Mouse (Mus musculus) layer of hippocampus, adult 2 months (tissue): ENCODE data around the gene Mecom. TPM values are rescaled to one million over a fixed set of nuclear protein-coding genes. Genes with fewer than 3 reads are reported as not detected.
A peak's percentile ranks its signal among the peaks of the same experiment; 100 is the strongest.

ENCODE experiments used
- DNase-seq, 2 experiments: peaks; one replicate each; pipeline ENCODE4 v3.0.0; 2022; ENCODE audit warnings: low spot score in 2 of 2
- H3K27ac ChIP-seq: fragments of 200-600 bp; 2 replicates; pipeline ENCODE4 v1.8.1; 2022
- H3K4me3 ChIP-seq: fragments of 200-600 bp; 2 replicates; pipeline ENCODE4 v1.8.1; 2022; ENCODE audit warnings: mild to moderate bottlenecking
- CTCF ChIP-seq: fragments of 200-600 bp; conservative IDR thresholded peaks from 2 replicates; pipeline ENCODE4 v1.8.1; 2022; ENCODE audit warnings: antibody characterized with exemption, mild to moderate bottlenecking, moderate library complexity
- total RNA-seq, 2 experiments: library from RNA; stranded (reverse); gene quantifications; 2 replicates each; pipeline ENCODE4 v1.2.3; 2021

Gene Mecom
- total RNA-seq, 2 experiments from 2014 or later, result 3.3 to 3.5 TPM

DNA sequence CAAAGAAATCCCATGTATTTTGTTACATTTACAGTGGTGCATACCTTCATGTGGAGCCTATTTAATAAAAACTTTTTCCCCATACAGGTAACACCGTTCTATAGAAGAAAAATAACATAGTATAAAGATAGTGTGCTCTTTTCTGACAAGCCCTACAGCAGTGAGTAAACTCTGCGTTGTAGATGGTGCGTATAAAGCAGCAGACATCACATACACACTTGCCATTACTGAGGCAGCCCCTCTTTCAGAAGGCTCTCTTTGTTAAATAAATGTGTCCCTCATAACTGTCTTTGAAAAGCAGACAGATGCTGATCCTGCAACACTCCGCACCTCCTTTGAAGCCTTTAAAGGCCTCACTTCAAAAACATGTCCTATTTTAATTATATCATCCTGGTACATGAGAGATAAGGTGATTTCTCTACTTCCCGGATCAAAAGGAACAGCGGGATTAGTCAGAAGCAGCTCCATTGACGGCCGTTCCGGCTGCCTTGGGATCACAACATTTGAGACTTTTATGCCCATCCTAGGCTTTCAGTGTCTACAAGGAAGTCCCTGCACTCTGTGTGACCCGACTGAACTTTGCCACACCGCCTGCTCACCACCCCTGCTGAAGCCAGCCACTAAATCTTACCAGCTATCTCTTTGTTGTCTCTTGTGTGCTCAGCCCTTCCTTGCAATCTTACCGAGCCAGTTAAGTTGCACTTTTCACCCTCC lies 355.4 kb downstream of the Mecom start:
- Histone ChIP-seq H3K4me3 (no peak overlapping the region), H3K27ac (no peak overlapping the region)
- no peak for TF ChIP-seq CTCF
- no peak for DNase-seq

DNA sequence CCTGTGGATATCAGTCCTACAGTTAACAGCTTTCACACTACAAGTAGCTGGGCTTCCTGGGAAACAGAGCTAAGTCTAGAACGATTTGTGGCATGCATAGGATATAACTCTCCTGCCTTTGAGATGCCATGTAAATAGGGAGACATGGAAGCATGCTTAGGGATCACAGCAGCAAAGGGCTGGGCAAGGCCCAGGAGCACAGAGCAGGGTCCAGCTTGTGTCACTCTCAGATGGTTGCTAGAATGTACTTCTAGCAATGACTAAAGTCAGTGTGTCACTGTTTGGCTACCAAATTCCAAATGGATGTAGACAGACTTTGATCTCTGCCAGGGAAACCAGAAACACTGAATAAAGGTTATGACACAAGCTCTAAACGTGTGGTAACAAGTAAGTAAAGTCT lies 358.5 kb downstream of the Mecom start:
- Histone ChIP-seq H3K27ac (no peak overlapping the region), H3K4me3 (no peak overlapping the region)
- DNase-seq, result no peak
- TF ChIP-seq CTCF, result no peak

DNA sequence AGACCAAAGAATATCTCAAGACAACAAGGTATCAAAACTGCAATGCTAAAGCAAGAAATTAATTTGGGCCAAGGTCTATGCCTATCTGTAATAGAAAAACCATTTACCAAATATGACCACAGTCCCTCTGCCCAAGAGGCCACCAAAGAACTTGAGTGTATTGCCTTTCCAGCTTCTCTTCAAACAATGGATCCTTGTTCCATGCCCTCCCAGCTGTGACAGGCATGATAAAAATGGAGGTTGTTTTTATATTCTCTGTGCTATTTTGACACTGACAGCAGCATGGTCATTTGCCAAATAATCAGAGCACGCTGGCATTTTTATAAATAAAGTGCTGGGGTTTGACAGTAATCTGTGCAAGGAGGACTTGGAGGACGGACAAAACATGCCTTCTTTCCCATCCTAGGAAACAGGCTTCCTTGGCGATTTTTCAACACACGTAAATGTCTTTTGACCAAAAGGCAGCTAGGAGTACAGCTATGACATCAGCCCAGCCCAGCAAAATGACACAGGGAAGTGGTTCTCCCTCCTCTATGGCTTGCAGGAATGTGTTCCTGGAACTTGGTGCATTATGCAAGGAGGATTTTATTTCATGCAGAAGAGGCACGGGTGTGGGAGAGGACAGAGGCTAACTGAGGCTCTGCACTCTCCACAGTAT lies 359.9 kb downstream of the Mecom start:
- Histone ChIP-seq H3K27ac (peak overlapping the region; percentile 28; the same call in 1 of the 2 replicates), H3K4me3 (no peak overlapping the region)
- TF ChIP-seq CTCF, result no peak
- no peak for DNase-seq

DNA sequence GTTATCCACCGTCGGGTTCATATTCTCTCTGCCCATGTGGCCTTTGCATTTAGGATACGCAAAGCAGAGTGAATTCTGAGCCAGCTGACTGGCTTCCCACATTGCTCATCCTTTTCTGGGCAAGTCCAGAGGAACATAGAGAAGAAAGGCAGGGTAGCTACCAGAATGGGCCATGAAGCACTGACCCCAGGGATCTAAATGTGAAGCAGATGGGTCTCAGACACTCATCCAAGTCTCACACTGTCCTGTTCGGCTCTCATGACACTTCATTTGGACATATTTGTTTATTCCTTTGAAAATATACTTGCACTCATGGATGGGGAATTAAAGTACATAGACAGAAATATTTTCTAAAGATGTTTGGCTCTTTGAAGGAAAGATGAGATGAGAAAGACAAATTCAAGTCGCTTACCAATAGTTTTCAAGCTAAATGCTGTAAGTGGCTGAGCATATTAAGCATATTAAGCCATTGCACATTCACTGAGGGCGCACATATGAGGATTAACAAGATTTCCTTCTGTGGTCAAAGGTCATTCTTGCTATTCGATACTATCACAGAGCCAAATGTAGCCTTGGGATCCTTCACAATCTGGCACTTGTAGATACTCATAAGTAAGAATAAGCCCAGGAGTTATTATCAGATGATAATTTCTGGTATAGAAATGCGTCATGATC lies 365.9 kb downstream of the Mecom start:
- DNase-seq, result no peak

DNA sequence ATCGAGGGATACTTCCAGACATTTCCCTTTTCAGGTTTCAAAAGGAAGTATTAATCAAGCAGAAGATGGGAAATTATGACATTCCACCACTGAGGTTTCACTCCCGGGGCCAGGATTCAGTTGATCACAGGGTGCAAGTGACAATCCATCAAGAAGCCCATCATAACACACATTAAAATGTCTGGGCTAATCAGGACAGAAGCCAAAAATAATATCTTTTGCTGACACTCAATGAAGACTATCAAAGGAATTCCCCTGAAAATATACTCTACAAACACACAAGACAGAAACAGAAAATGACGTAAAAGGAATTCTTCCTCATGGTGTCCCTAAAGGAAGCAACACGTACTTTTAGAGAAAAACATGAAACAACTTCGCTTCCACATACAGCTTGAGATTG lies 371.2 kb downstream of the Mecom start:
- H3K4me3 ChIP-seq, result no peak overlapping the region
- H3K27ac ChIP-seq, result no peak overlapping the region
- TF ChIP-seq CTCF, result no peak
- no peak for DNase-seq

More for the DNA sequence above, 365.9 kb downstream of the Mecom start:
- TF ChIP-seq CTCF, result no peak
- H3K27ac ChIP-seq, result no peak overlapping the region
- no peak overlapping the region for H3K4me3 ChIP-seq

DNA sequence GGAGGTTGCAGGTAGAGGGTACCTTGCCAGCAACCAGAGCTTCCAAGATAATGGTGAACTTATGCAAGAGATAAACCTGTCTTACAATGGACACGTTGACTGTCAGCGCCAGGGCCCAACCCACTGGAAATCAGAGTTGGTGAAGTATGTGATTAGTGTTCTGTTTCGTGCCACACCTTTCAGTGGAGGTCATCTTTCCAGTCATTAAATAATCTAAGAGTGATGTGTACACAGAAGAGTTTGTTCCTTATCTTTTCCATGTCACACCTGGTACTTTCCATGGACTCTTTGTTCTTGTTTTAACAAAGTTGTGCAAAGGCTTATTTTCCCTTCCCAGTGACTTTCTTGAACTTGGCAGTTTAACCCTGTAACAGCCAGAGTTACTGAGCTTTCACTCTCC lies 374.0 kb downstream of the Mecom start:
- Histone ChIP-seq H3K4me3 (no peak overlapping the region), H3K27ac (no peak overlapping the region)
- no peak for DNase-seq
- no peak for TF ChIP-seq CTCF

DNA sequence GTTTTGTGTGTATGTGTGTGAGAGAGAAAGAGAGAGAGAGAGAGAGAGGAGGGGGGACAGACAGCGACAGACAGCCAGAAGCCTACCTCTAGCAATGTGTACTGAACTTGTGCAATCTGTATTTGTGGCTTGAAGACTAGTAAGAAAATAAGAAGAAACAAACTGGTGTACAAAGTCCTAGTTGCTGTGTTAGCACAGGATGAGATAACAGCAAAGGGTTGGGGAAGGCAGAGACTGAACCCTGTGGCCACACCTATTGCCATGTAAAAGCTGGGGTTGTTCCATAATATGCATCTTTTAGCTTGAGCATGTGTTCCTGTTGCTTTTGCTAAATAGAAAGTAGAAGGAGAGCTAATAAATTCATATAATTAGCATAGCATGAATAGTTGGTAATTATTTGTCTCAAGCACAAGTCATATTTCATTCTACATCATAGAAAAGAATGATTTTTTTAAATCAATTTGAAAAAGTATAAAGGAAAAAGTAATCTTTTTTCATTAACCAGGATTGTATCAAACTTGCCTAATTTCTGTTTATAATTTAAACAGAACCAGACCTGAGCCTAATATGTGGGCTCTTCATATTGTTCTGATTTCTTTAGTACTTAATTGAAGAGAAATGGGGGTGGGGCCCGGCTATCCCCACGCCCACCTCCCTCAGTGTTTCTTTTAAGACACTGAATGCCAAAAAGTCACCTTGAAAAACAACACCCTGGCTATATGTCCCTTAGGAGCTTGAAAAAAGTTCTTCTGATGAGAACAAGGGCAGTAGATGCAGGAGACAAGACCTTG lies 379.2 kb downstream of the Mecom start:
- Histone ChIP-seq H3K4me3 (no peak overlapping the region), H3K27ac (no peak overlapping the region)
- DNase-seq, result no peak
- no peak for TF ChIP-seq CTCF

DNA sequence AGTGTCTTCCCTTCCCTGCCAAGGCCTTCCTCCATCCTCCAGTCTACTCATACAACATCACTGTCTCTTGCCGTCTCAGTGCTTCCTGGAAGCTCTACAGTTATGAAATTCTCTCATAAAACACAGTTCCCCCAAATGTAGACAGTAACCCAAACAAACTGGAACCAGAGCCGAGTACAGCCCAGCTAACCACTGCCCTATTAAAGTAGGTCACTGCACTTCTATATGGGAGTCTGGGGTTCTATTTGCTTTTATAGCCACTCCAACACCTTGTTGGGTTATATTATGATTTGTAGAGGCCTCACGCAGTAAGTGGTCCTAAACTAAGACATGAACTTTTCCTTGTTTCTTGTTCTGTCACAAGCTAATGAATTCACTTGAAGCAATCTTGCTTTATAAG lies 380.8 kb downstream of the Mecom start:
- no peak for TF ChIP-seq CTCF

DNA sequence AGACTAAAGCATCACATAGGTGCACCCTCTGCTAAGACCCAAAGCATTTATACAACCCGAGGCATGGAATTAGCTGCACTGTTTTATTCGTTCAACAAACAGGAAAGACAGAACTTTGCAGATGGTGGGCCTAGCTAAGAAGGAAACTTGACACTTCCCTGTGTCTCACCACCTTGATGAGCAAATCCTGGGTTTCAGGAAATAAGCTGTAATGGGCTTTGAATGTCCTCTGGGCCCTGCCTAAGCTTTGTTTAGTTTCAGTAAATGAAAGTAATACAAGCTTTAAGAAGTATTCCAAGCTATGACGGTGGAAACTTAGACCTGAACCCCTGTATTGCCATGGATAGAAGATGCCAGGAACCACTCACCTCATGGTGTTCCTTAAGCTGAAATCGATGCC lies 383.0 kb downstream of the Mecom start:
- no peak for TF ChIP-seq CTCF
- H3K27ac ChIP-seq, result no peak overlapping the region
- no peak for DNase-seq
- H3K4me3 ChIP-seq, result no peak overlapping the region

More for the DNA sequence above, 380.8 kb downstream of the Mecom start:
- Histone ChIP-seq H3K4me3 (no peak overlapping the region), H3K27ac (no peak overlapping the region)
- no peak for DNase-seq

DNA sequence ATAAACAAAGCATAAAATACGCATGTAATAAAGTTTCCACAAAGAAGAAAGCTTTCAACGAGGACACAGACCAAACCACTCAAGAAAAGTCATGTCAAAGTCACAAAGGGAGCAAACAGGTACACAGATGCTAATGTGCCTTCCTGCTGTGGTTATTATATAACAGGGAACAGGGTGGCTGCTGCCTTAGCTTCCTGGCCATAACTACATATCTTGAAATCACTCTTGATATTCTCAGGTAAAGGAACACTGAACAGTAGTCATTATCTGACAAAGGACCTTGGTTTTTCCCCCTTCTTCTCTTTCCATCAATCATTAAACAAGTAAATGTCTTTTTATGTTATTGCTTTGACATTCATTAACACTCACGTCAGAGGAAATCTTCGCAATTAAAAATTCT lies 384.4 kb downstream of the Mecom start:
- Histone ChIP-seq H3K27ac (no peak overlapping the region), H3K4me3 (no peak overlapping the region)
- TF ChIP-seq CTCF, result no peak
- no peak for DNase-seq

DNA sequence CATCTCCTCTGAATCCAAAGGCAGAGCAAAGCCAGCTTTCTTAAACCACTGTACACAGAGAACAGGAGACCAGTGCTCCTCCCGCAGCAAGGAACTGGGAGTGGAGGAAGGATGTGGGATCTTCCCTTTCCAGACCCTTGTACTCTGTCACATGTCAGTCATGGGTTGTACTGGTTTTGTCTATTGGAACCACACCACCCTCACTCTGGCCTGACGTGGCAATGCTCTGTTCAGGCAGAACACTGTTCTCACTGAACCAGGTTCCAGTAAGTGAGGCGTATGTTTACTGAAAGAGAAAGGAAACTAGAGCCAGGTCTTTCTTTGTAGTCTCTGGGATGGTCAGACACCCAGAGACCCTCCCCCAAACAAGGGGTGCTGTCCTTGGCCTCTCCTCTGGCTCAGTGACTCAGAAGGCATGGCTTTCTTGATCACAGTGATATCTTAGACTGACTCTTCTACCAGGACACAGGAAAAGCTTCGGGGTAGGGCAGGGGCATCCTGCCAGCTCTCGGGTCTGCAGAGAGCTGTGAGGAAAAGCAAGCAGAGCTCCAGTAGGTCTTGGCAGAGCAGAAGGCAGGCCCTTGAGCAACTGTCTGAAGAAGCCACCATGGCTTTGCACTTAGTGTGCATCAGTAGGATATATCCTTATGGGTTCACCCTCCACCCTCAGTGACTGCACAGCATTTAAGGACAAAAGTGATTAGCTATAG lies 386.7 kb downstream of the Mecom start:
- TF ChIP-seq CTCF, result no peak
- DNase-seq, result no peak
- Histone ChIP-seq H3K27ac (no peak overlapping the region), H3K4me3 (no peak overlapping the region)

DNA sequence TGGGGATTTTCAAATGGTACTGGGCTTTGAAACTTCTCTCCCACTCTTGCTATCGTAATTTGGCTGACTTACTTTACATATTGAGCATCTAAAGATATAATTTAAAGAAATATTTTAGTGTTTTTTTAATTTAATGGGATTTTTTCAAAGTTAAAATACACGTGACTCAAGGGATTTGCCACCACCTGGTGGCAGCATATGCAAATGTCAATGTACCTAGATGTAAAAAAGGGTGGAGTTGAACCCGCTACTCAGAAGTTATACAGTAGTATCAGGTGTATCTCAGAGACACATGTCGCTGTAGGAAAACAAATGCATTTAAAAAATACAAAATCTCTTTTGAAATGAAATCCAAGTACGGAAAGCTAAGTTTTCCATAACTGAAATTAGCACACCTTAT lies 387.5 kb downstream of the Mecom start:
- DNase-seq, result no peak
- Histone ChIP-seq H3K4me3 (no peak overlapping the region), H3K27ac (no peak overlapping the region)
- TF ChIP-seq CTCF, result peak; percentile 69
